Mouse (Mus musculus) heart, embryonic 14.5 days (tissue): ENCODE data around the gene Isg20l2. TPM values are rescaled to one million over a fixed set of nuclear protein-coding genes. Genes with fewer than 3 reads are reported as not detected.

Experiments
- ATAC-seq: fragments of 200-750 bp; cut with Nextera tagmentation; 2 replicates; pipeline ENCODE4 v1.8.0; 2017; ENCODE audit warnings: low read depth, moderate TSS enrichment; ENCODE audit not compliant: insufficient number of reproducible peaks, insufficient read depth, low FRiP score
- H3K27ac ChIP-seq, 2 experiments: fragments of 200-500 bp in 1 of 2; fragments of 300-500 bp in 1 of 2; sonication (generic) in 1 of 2; replicated peaks in 1 of 2; 2 replicates each; pipeline ENCODE4 v1.5.1; 2012 to 2014; ENCODE audit warnings: low read depth in 2 of 2, low read length in 2 of 2, control low read depth in 1 of 2, mild to moderate bottlenecking in 1 of 2, mixed read lengths in 1 of 2; ENCODE audit not compliant: control insufficient read depth in 1 of 2, insufficient read depth in 1 of 2
- H3K27me3 ChIP-seq: fragments of 300-500 bp; sonication (generic); 2 replicates; pipeline ENCODE4 v1.6.1; 2014; ENCODE audit warnings: mild to moderate bottlenecking, low read length, control low read depth; ENCODE audit not compliant: control insufficient read depth, insufficient read depth
- H3K36me3 ChIP-seq: fragments of 300-500 bp; sonication (generic); 2 replicates; pipeline ENCODE4 v1.6.1; 2014; ENCODE audit warnings: mild to moderate bottlenecking, control low read depth, low read length, mixed read lengths; ENCODE audit not compliant: control insufficient read depth, insufficient read depth
- H3K4me1 ChIP-seq, 2 experiments: fragments of 200-500 bp in 1 of 2; fragments of 300-500 bp in 1 of 2; sonication (generic) in 1 of 2; 2 replicates each; pipeline ENCODE4 v1.6.1; 2012 to 2014; ENCODE audit warnings: low read length in 2 of 2, control low read depth in 1 of 2, mixed read lengths in 1 of 2; ENCODE audit not compliant: control insufficient read depth in 2 of 2, insufficient read depth in 2 of 2
- H3K4me2 ChIP-seq: fragments of 300-500 bp; sonication (generic); 2 replicates; pipeline ENCODE4 v1.6.1; 2014; ENCODE audit warnings: mild to moderate bottlenecking, low read length
- H3K4me3 ChIP-seq, 2 experiments: fragments of 200-500 bp in 1 of 2; fragments of 300-500 bp in 1 of 2; sonication (generic) in 1 of 2; 2 replicates each; pipeline ENCODE4 v1.5.1; 2012 to 2014; ENCODE audit warnings: low read length in 2 of 2, mild to moderate bottlenecking in 2 of 2, control low read depth in 1 of 2, low read depth in 1 of 2, moderate library complexity in 1 of 2; ENCODE audit not compliant: control insufficient read depth in 1 of 2, insufficient read depth in 1 of 2
- H3K9ac ChIP-seq: fragments of 300-500 bp; sonication (generic); 2 replicates; pipeline ENCODE4 v1.6.1; 2014; ENCODE audit warnings: mild to moderate bottlenecking, low read length
- H3K9me3 ChIP-seq: fragments of 300-500 bp; sonication (generic); 2 replicates; pipeline ENCODE4 v1.6.1; 2016; ENCODE audit warnings: low read length, control low read depth; ENCODE audit not compliant: control insufficient read depth
- WGBS: fragments of 180-500 bp; shearing (Covaris S2); extraction: QIAGEN DNeasy Blood & Tissue Kit; methylation state at CpG from one replicate; pipeline ENCODE4 v1.1.7; 2014; 5-methylcytosine and 5-hydroxymethylcytosine counted together
- polyA plus RNA-seq: library from polyadenylated mRNA; unstranded; fragments of >200 nt; fragmentation: Nextera tagmentation; extraction: Ambion mirVana; gene quantifications from 2 replicates; pipeline ENCODE4 v1.2.1, GENCODE M21; 2014

Isg20l2 gene
- polyA plus RNA-seq, 1 experiment from 2014 or later, result 18.5 TPM

DNA sequence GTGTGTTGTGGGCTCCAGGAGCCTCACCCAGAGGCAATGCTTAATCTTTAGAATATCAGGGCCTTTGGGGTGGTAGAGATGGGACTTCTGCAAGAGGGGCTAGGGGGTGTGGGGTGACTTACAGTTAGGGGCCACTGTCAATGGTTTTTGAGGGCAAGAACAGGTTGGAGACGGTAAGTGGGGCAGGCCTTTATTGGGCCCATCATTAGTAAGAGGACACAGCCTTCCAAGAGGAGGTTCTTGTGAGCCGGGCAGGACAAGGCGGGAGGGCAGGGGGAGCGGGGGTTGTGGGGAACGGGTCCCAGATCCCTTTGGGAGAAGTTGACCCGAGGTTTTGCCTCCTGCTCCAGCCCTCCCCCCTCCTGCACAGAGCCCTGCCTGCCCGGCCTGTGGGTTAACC is 16.6 kb upstream of the Isg20l2 start:
- H3K4me2 ChIP-seq, result no peak overlapping the region
- H3K27me3 ChIP-seq, result no peaks in the 10 kb centered on the region
- H3K4me1 ChIP-seq, result peaks cover 18 to 30% of the 10 kb centered on the region in 2 experiments
- no peak for ATAC-seq
- WGBS, result 75% methylated on average over 7 of the region's 7 CpGs
- no peak overlapping the region for H3K4me3 ChIP-seq
- H3K36me3 ChIP-seq, result peaks cover 47% of the 10 kb centered on the region
- H3K27ac ChIP-seq, result no peak overlapping the region
- no peaks in the 10 kb centered on the region for H3K9me3 ChIP-seq
- H3K9ac ChIP-seq, result no peak overlapping the region

- ATAC-seq, result no peak
- H3K36me3 ChIP-seq, result peaks cover 47% of the 10 kb centered on the region
- peaks cover 14 to 28% of the 10 kb centered on the region in 2 experiments for H3K4me1 ChIP-seq
- H3K27me3 ChIP-seq, result no peaks in the 10 kb centered on the region
- WGBS, result 94% methylated on average over 10 of the region's 10 CpGs
- H3K27ac ChIP-seq, result no peak overlapping the region
- H3K9me3 ChIP-seq, result no peaks in the 10 kb centered on the region
- no peak overlapping the region for H3K9ac ChIP-seq
- H3K4me3 ChIP-seq, result no peak overlapping the region
- no peak overlapping the region for H3K4me2 ChIP-seq
Observed at GRCm38 (mm10) chr3:87913891-87914290, 16.2 kb upstream of the Isg20l2 start.

DNA sequence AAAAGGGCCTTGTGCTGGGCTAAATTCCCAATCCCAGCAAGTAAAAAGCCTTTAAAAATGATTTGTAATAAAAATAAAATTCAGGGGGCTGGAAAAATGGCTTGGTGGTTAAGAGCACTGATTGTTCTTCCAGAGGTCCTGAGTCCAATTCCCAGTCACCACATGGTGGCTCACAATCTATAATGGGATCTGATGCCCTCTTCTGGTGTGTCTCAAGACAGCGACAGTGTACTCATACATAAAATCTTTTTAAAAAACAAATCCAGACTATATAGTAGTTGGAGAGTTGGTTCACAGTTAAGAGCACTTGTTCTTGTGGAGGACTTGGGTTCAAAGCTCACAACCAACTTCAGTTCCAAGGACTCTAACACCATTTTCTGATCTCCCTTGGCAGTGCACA is 13.1 kb upstream of the Isg20l2 start:
- Histone ChIP-seq H3K9me3 (no peaks in the 10 kb centered on the region), H3K9ac (no peak overlapping the region), H3K36me3 (peaks cover 51% of the 10 kb centered on the region), H3K27ac (no peak overlapping the region), H3K4me1 (peaks cover 0 to 10% of the 10 kb centered on the region in 2 experiments; a peak in 2 of 4 replicates), H3K27me3 (no peaks in the 10 kb centered on the region), H3K4me2 (no peak overlapping the region), H3K4me3 (no peak overlapping the region)
- WGBS, result 78% methylated on average over 1 of the region's 1 CpGs
- ATAC-seq, result no peak

DNA sequence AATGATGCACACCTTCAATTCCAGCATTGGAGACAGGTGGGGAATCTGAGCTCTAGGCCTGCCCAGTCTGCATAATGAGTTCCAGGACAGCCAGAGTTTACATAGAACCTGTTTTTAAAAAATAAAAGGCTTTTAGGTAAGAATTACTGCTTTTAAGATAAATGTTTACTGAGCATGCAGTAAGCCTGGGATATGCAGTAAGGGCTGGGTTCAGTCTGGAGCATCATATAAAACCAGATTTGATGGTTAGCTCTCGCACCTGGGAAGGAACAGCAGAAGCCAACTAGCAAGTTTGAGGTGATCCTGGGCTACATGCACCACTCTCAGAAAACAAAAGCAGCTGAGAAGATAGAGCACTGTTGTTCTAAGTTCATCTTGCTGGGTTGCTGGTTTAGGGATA is 11.6 kb upstream of the Isg20l2 start:
- WGBS, result 85% methylated on average over 1 of the region's 1 CpGs
- H3K4me2 ChIP-seq, result peak overlapping the region; percentile 72; the same call in 1 of the 2 replicates
- no peak overlapping the region for H3K9ac ChIP-seq
- peaks cover 60% of the 10 kb centered on the region for H3K36me3 ChIP-seq
- H3K27me3 ChIP-seq, result no peaks in the 10 kb centered on the region
- ATAC-seq, result no peak
- H3K9me3 ChIP-seq, result no peaks in the 10 kb centered on the region
- H3K4me3 ChIP-seq, result no peak overlapping the region
- peaks cover 0 to 10% of the 10 kb centered on the region in 2 experiments; a peak in 2 of 4 replicates for H3K4me1 ChIP-seq
- H3K27ac ChIP-seq, result peak overlapping the region in 1 of 2 experiments; percentile 84; a peak in 1 of 4 replicates

DNA sequence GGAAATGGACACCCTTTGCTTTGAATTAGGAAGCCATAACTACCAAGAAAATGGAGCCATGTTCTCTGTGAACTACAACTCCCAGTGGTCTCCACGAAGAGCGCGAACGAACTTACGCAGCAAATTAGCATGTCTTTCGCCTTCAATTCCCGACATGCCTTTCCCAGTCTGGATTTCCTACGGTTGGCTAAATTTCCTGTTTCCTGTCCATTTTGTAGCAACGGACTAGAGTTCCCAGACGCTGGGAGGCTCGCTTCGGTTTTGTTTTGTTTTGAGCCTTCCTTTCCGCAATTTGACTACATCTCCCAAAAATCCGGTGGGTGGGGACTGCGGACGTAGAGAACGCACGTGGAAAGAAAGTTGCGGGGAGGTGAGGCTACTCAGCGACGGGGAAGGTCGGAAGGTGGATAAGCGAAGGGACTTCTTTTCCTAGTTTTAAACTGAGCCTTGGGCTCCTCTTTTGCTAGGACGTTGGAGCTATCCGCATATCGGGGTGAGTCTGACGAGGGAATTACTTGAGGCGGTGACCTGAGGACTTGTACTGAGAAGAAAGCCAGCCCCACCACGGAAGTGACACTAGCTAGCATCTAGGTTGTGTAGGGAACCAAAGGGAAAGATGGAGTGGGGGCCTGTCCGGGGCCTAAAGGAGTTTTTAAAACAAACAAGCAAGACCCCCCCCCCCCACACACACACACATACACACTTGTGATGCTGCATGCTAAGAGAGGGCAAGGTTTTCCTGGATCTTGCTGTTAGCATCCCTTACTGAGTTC is 10.6 kb upstream of the Isg20l2 start, which contains the start of gene Mrpl24:
Mrpl24 (plus strand) TSS at position 171 of the 773 bp plus-strand sequence.
- peaks cover 0 to 10% of the 10 kb centered on the region in 2 experiments; a peak in 2 of 4 replicates for H3K4me1 ChIP-seq
- no peaks in the 10 kb centered on the region for H3K27me3 ChIP-seq
- peak within 1 kb of the TSS; percentile 84 to 87 for H3K27ac ChIP-seq
- peak within 1 kb of the TSS; percentile 70 to 88 for H3K4me3 ChIP-seq
- no peaks in the 10 kb centered on the region for H3K9me3 ChIP-seq
- ATAC-seq, result peak; percentile 70
- peak within 1 kb of the TSS; percentile 72 for H3K4me2 ChIP-seq
- under 1% methylated on average over 30 of the region's 30 CpGs for WGBS
- H3K36me3 ChIP-seq, result peaks cover 60% of the 10 kb centered on the region
- peak within 1 kb of the TSS; percentile 85 for H3K9ac ChIP-seq

- Histone ChIP-seq H3K27ac (no peak overlapping the region), H3K4me3 (peak overlapping the region in 1 of 2 experiments; percentile 70; a peak in 2 of 4 replicates)
- ATAC-seq, result no peak
Observed at GRCm38 (mm10) chr3:87920270-87920943, 9.7 kb upstream of the Isg20l2 start.

GRCm38 (mm10) chr3:87924996-87925395 is 5.1 kb upstream of the Isg20l2 start:
- H3K4me3 ChIP-seq, result no peak overlapping the region
- no peak overlapping the region for H3K4me2 ChIP-seq
- H3K27me3 ChIP-seq, result no peaks in the 10 kb centered on the region
- H3K36me3 ChIP-seq, result peaks cover 63% of the 10 kb centered on the region
- no peaks in the 10 kb centered on the region for H3K9me3 ChIP-seq
- ATAC-seq, result no peak
- 82% methylated on average over 7 of the region's 7 CpGs for whole genome bisulfite sequencing
- no peak overlapping the region for H3K9ac ChIP-seq
- H3K27ac ChIP-seq, result no peak overlapping the region
- peaks cover 3 to 14% of the 10 kb centered on the region in 2 experiments; a peak in 3 of 4 replicates for H3K4me1 ChIP-seq

More at GRCm38 (mm10) chr3:87920270-87920943, 9.7 kb upstream of the Isg20l2 start:
- H3K4me2 ChIP-seq, result peak overlapping the region; percentile 72
- H3K36me3 ChIP-seq, result peaks cover 60% of the 10 kb centered on the region
- no peaks in the 10 kb centered on the region for H3K27me3 ChIP-seq
- H3K9me3 ChIP-seq, result no peaks in the 10 kb centered on the region
- 63% methylated on average over 9 of the region's 9 CpGs for WGBS
- peak overlapping the region; percentile 85 for H3K9ac ChIP-seq
- peaks cover 0 to 10% of the 10 kb centered on the region in 2 experiments; a peak in 2 of 4 replicates for H3K4me1 ChIP-seq
